Mouse (Mus musculus) thymus, adult 2 months (tissue): ENCODE results near the gene Atf1.

Source experiments
- CTCF ChIP-seq: fragments of 200-500 bp; IDR thresholded peaks from 2 replicates; pipeline ENCODE4 v1.5.1; 2012; ENCODE audit warnings: mild to moderate bottlenecking, control low read depth, low read length, moderate library complexity, borderline replicate concordance; ENCODE audit not compliant: control insufficient read depth, poor library complexity, insufficient read depth; ENCODE audit errors: extremely low read depth
- POLR2A ChIP-seq: fragments of 200-500 bp; IDR thresholded peaks from 2 replicates; pipeline ENCODE4 v1.6.1; 2012; ENCODE audit warnings: mild to moderate bottlenecking, low read length, control low read depth, moderate library complexity; ENCODE audit not compliant: control insufficient read depth, poor library complexity, insufficient read depth; ENCODE audit errors: extremely low read depth

DNA sequence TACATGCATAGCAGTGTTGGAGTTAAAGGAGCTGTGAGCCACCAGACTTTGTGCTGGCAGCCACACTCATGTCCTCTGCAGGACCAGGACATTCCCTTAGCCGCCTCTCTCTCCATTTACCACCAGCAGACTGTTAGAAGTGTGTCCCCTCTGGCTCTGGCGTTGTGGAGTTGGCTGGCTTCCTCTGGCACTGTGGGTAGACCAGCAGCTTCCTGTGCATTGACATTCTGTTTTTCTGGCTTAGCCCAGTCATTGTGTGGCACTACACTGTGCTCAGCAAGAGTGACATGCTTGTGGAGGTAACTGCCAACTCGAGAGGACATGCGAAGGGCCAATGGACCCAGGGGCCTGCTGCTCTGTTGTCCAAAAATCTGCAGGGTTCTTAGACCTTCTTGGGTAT is 47.4 kb upstream of the Atf1 start:
- no peak for TF ChIP-seq CTCF
- TF ChIP-seq POLR2A: no peak
